Mouse (Mus musculus) layer of hippocampus, adult 2 months (tissue): ENCODE measurements around the gene Echdc1. TPM values are rescaled to one million over a fixed set of nuclear protein-coding genes. Genes with fewer than 3 reads are reported as not detected.
A peak's percentile ranks its signal among the peaks of the same experiment; 100 is the strongest.

Experiments used
- DNase-seq, 2 experiments: peaks; one replicate each; pipeline ENCODE4 v3.0.0; 2022; ENCODE audit warnings: low spot score in 2 of 2
- H3K27ac ChIP-seq: fragments of 200-600 bp; 2 replicates; pipeline ENCODE4 v1.8.1; 2022
- H3K4me3 ChIP-seq: fragments of 200-600 bp; 2 replicates; pipeline ENCODE4 v1.8.1; 2022; ENCODE audit warnings: mild to moderate bottlenecking
- CTCF ChIP-seq: fragments of 200-600 bp; conservative IDR thresholded peaks from 2 replicates; pipeline ENCODE4 v1.8.1; 2022; ENCODE audit warnings: antibody characterized with exemption, mild to moderate bottlenecking, moderate library complexity
- long read RNA-seq, 2 experiments: library from polyadenylated mRNA; stranded (forward); transcript quantifications; one replicate each; pipeline ENCODE4 v2.0.0; 2021; ENCODE audit warnings: borderline mapping rate in 2 of 2
- total RNA-seq, 2 experiments: library from RNA; stranded (reverse); gene quantifications; 2 replicates each; pipeline ENCODE4 v1.2.3; 2021

The Echdc1 gene
- 10 to 100 TPM; 32.9 to 33.5 TPM for total RNA-seq
- long read RNA-seq, experiment 1, transcript Echdc1-201 (6 exons, 3,856 nt): major isoform, 13 of 21 reads
- long read RNA-seq, experiment 1, partial matches to known transcripts: 0 of 21 reads
- long read RNA-seq, experiment 1, other reads (novel, unspliced or antisense): 4 of 21 reads
- long read RNA-seq, experiment 2, transcript Echdc1-202 (6 exons, 1,845 nt): minor isoform, 9 of 30 reads
- long read RNA-seq, experiment 2, transcript Echdc1-201 (6 exons, 3,856 nt): major isoform, 16 of 30 reads
- long read RNA-seq, experiment 2, partial matches to known transcripts: 0 of 30 reads
- long read RNA-seq, experiment 2, other reads (novel, unspliced or antisense): 4 of 30 reads

DNA sequence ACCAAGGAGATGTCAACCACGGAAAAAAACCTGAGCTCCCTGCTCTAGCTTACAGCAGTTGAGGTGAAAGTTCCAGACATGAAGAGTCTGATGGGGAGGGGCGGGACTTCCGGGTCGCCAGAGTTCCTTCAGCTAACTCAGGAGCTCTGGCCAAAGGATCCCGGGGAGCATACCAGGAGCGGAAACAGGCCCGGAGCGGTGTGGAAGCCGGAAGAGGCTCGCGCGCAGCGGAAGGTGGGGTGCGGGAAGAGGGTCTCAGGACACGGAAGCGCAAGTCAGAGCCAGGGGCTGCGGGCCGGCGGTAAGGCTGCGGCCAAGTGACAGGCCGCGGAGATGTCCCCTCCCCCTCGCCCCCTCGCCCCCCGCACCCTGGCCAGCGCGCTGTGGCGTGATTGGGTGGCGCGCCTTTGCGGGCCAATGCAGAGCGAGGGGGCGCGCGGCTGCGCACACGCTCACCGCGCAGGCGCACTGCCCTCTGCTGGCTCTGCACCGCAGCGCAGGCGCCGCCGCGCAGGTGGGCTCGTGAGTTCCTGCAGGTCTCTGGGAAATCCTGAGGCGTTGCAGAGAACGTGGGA lies at the start of gene Echdc1:
Gene Echdc1, plus strand, starts transcription at position 103 of the 575 bp plus-strand sequence.
- peak; percentile 94 for TF ChIP-seq CTCF
- Histone ChIP-seq H3K4me3 (peak within 1 kb of the TSS; percentile 85), H3K27ac (peak within 1 kb of the TSS; percentile 96)
- DNase-seq: peak; percentile 77 to 86

DNA sequence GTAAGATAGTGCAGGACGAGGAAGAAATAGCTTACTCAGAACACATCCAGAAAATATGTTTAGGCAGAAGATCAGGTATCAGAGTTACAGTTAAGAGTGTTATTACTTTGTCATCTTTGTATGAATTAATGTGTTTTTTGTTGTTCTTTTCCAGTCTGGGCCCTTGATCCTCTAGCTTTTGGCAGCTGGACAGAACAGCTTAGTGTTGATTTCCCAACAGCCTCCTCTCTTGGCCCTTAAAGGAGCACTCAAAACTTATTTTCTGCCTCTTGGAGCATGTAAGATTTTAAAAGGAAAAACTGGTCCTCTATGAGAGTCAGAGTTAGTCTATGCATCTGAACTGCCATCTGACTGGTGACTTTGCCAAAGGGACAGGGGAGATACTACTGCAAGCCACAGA lies 31.2 kb upstream of the Echdc1 start:
- Histone ChIP-seq H3K27ac (no peak overlapping the region), H3K4me3 (no peak overlapping the region)
- TF ChIP-seq CTCF: no peak
- no peak for DNase-seq

DNA sequence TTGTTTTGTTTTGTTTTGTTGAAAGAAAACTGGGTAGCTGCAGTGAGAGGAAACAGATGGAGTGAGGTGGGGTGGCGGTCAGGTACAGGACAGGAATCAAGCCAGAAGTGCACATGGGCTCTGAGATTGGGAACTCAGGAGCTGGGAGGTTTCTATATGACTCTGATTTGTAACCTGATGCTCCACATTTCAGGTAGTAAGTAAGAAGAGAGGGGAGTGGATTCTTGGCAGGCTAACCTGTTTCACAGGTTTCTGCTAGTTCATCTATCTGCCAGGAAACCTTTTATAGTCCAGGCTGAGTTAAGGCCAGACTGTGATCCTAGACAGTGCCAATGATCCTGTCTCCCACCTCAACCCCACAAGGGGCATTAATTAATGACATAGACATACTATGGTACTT lies 27.2 kb upstream of the Echdc1 start:
- Histone ChIP-seq H3K4me3 (no peak overlapping the region), H3K27ac (no peak overlapping the region)
- DNase-seq: no peak
- TF ChIP-seq CTCF: no peak

- H3K27ac ChIP-seq: no peak overlapping the region
- no peak overlapping the region for H3K4me3 ChIP-seq
- DNase-seq: no peak
- no peak for TF ChIP-seq CTCF
These were observed 10.7 kb upstream of the Echdc1 start for GRCm38 (mm10) chr10:29302230-29302629.

DNA sequence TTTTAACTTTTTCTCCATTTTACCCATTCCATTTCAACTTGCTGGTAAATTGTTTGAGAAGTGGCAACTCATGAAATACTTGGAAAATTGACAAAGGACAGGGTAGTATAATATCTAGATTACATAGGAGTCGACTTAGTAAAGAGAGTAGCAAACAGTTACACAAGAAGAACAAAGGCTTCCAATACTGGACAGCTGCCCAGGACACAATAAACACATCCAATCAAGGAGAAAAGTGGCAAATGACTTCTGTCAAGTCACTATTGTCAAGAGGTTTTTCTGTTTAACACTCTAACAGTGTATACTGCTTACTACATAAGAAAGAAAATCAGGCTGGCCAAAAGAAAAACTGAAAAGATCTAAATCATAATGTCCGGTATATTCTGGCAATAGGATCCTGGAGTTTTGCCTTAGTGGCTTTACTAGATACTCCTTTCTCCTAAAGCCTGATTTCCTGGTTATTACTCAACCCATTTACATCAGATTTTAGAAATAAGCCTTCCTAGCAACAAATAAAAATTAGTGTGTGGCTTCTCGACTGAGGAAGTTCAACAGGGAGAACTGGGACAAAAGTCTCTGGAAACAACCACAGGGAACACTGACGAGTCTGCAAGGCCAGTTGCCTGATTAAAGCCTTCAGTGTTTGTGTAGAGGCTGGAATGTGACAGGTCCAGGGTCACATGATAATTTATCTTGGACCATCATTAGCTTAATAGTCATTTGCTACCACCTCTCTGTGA lies 1.3 kb upstream of the Echdc1 start:
- H3K4me3 ChIP-seq: no peak overlapping the region
- DNase-seq: no peak
- TF ChIP-seq CTCF: no peak
- no peak overlapping the region for H3K27ac ChIP-seq

DNA sequence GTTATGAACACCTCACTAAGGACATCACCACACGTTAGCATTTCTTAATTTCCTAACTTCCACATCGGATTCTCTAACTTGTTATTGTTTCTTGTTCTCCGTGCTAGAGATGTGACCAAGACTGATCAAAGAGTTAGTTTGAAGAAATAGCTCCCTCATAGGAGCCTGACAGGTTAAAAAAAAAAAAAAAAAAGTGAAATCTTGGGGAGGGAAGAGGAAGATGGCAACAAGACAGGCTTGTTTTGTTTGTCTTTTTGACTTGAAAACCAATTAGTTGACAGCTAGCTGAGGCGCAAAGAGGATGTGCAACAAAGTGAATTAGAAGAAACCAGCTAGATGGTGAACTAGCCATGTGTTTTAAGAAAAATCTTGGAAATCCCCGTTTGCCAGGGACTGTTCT lies 939 bp downstream of the Echdc1 start:
- Histone ChIP-seq H3K27ac (peak overlapping the region; percentile 96), H3K4me3 (peak overlapping the region; percentile 85)
- TF ChIP-seq CTCF: no peak
- no peak for DNase-seq

- no peak overlapping the region for H3K27ac ChIP-seq
- TF ChIP-seq CTCF: no peak
- H3K4me3 ChIP-seq: no peak overlapping the region
- DNase-seq: no peak
These were observed 11.9 kb downstream of the Echdc1 start for GRCm38 (mm10) chr10:29324817-29325216.

DNA sequence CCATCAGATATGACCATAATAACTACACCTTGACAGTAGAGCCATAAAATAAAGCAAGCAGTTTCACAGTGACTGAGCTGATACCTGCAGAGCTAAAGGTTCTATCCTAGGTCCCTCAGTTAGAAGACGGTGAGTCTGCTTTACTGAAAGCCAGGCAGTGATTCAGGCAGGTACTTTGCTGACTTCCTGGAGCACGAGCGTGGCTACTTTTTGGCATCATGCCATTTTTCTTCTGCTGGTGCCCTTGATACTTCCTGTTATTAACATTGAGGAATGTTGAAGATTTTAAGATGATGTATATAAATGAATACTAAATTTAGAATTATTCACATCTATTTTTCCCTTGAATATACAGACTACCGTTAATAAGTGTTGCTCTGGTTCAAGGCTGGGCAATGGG lies 20.9 kb downstream of the Echdc1 start:
- TF ChIP-seq CTCF: no peak
- no peak for DNase-seq
- no peak overlapping the region for H3K27ac ChIP-seq

GRCm38 (mm10) chr10:29338355-29339056 lies 25.5 kb downstream of the Echdc1 start:
- DNase-seq: peak; percentile 67 to 75
- no peak overlapping the region for H3K27ac ChIP-seq
- H3K4me3 ChIP-seq: no peak overlapping the region
- peak; percentile 92 for TF ChIP-seq CTCF

More for the DNA sequence above, 20.9 kb downstream of the Echdc1 start:
- no peak overlapping the region for H3K4me3 ChIP-seq

- H3K4me3 ChIP-seq: no peak overlapping the region
- DNase-seq: no peak
- no peak for TF ChIP-seq CTCF
- H3K27ac ChIP-seq: no peak overlapping the region
These were observed 31.3 kb downstream of the Echdc1 start for GRCm38 (mm10) chr10:29344232-29344631.

GRCm38 (mm10) chr10:29346638-29347037 lies 33.7 kb downstream of the Echdc1 start:
- TF ChIP-seq CTCF: no peak
- DNase-seq: no peak
- no peak overlapping the region for H3K27ac ChIP-seq
- H3K4me3 ChIP-seq: no peak overlapping the region

- TF ChIP-seq CTCF: no peak
- H3K4me3 ChIP-seq: no peak overlapping the region
These were observed 38.5 kb downstream of the Echdc1 start for GRCm38 (mm10) chr10:29351420-29351819.

DNA sequence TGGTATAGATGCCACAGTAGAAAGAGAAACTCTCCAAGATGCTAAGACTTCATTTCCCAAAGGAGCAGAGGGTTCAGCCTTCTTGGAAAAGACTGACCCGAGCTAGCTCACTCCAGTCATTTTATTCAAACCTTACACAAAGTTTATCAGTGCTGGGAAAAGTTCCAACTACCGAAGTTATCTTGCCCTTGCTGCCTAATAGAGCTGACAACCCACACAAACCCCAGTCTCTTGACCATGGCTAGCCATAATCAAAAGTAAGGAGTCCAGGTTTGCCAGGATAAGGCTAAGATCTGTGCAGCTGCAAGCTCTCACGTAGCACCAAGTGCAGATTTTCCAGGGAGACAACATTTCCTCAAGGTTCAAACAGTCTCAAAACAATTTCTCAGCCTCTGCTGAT lies 39.6 kb downstream of the Echdc1 start:
- Histone ChIP-seq H3K4me3 (no peak overlapping the region), H3K27ac (no peak overlapping the region)
- DNase-seq: no peak
- no peak for TF ChIP-seq CTCF

More at GRCm38 (mm10) chr10:29351420-29351819, 38.5 kb downstream of the Echdc1 start:
- H3K27ac ChIP-seq: no peak overlapping the region
- DNase-seq: no peak
